Mouse (Mus musculus) neural tube, embryonic 11.5 days (tissue): Measurements from ENCODE around the gene Gm42517. TPM values are rescaled to one million over a fixed set of nuclear protein-coding genes. Genes with fewer than 3 reads are reported as not detected.

ENCODE experiments used
- ATAC-seq: fragments of 200-750 bp; cut with Nextera tagmentation; 2 replicates; pipeline ENCODE4 v1.8.0; 2017; ENCODE audit warnings: moderate number of reproducible peaks, mild to moderate bottlenecking, moderate TSS enrichment, moderate library complexity; ENCODE audit not compliant: insufficient read depth, low FRiP score, low TSS enrichment
- DNase-seq: peaks from one replicate; pipeline ENCODE4 v3.0.0-alpha.2; 2015; ENCODE audit warnings: low spot score
- H3K27ac ChIP-seq: fragments of 300-500 bp; sonication (generic); 2 replicates; pipeline ENCODE4 v1.5.1; 2014; ENCODE audit warnings: low read depth, mild to moderate bottlenecking, low read length
- H3K27me3 ChIP-seq: fragments of 300-500 bp; sonication (generic); 2 replicates; pipeline ENCODE4 v1.6.1; 2014; ENCODE audit warnings: mild to moderate bottlenecking, low read length, mixed read lengths; ENCODE audit not compliant: control insufficient read depth, insufficient read depth
- H3K36me3 ChIP-seq: fragments of 300-500 bp; sonication (generic); 2 replicates; pipeline ENCODE4 v1.6.1; 2014; ENCODE audit warnings: mild to moderate bottlenecking, low read length, moderate library complexity, mixed read lengths; ENCODE audit not compliant: control insufficient read depth, insufficient read depth
- H3K4me1 ChIP-seq: fragments of 300-500 bp; sonication (generic); 2 replicates; pipeline ENCODE4 v1.6.1; 2014; ENCODE audit warnings: low read length, mixed read lengths; ENCODE audit not compliant: control insufficient read depth, insufficient read depth
- H3K4me2 ChIP-seq: fragments of 300-500 bp; sonication (generic); 2 replicates; pipeline ENCODE4 v1.6.1; 2014; ENCODE audit warnings: low read depth, mild to moderate bottlenecking, moderate library complexity
- H3K4me3 ChIP-seq: fragments of 300-500 bp; sonication (generic); 2 replicates; pipeline ENCODE4 v1.5.1; 2014; ENCODE audit warnings: low read depth, low read length
- H3K9ac ChIP-seq: fragments of 300-500 bp; sonication (generic); 2 replicates; pipeline ENCODE4 v1.6.1; 2014; ENCODE audit warnings: mild to moderate bottlenecking, low read length
- H3K9me3 ChIP-seq: fragments of 300-500 bp; sonication (generic); 2 replicates; pipeline ENCODE4 v1.6.1; 2016; ENCODE audit warnings: low read length; ENCODE audit not compliant: control insufficient read depth
- WGBS: fragments of 180-500 bp; shearing (Covaris S2); extraction: QIAGEN DNeasy Blood & Tissue Kit; methylation state at CpG from one replicate; pipeline ENCODE4 v1.1.7; 2014; 5-methylcytosine and 5-hydroxymethylcytosine counted together
- polyA plus RNA-seq: library from polyadenylated mRNA; unstranded; fragments of >200 nt; fragmentation: Nextera tagmentation; extraction: Ambion mirVana; gene quantifications from 2 replicates; pipeline ENCODE4 v1.2.1, GENCODE M21; 2014

Gene Gm42517
- polyA plus RNA-seq, 1 experiment from 2014 or later, result 0.28 TPM

DNA sequence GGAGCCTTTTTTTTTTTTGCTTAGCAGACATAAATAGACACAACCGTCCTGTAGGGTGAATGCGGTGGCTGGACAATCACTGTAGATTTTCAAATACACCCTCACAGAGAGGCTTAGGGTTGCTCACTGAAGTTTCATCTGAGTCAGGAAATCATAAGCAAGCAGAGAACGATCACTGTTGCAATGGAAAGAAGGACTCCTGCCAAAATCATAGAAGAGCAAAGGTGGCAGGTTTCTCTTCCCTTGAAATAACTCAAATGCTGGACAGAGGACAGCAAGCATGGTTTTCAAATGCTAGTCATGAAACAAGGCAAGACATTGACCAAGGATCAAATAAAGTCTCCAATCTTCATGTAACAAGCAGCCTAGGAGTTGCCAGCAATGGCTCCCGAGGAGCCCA lies 10.6 kb upstream of the Gm42517 start:
- Histone ChIP-seq H3K4me3 (no peak overlapping the region), H3K9me3 (no peaks in the 10 kb centered on the region), H3K27ac (no peak overlapping the region), H3K36me3 (no peaks in the 10 kb centered on the region), H3K4me1 (no peaks in the 10 kb centered on the region), H3K27me3 (no peaks in the 10 kb centered on the region), H3K4me2 (no peak overlapping the region), H3K9ac (no peak overlapping the region)
- ATAC-seq, result no peak
- no peak for DNase-seq
- 89% methylated on average over 4 of the region's 4 CpGs for WGBS

DNA sequence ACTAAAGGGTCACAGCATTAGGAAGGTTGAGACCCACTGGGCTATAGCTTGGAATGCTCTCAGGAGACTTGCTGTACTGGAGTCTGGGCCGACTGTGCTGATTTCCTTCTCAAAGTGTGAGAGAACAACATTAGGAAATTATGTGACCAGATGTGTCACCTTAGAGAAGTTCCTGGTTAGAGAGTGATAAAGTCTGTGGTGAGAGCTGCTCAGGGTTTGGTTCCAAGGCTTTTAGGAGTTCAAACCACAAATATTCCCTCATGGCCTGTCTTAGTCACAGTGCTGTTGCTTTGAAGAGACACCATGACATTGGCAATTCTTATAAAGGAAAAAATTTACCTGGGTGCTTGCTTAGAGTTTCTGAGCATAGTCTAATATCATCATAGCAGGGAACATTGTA lies 8.3 kb upstream of the Gm42517 start:
- Histone ChIP-seq H3K9me3 (no peaks in the 10 kb centered on the region), H3K4me2 (no peak overlapping the region), H3K27ac (no peak overlapping the region), H3K4me1 (no peaks in the 10 kb centered on the region), H3K9ac (no peak overlapping the region), H3K36me3 (no peaks in the 10 kb centered on the region), H3K27me3 (peaks cover 8% of the 10 kb centered on the region), H3K4me3 (no peak overlapping the region)
- DNase-seq (no peak), ATAC-seq (no peak)
- 79% methylated on average over 1 of the region's 1 CpGs for WGBS

DNA sequence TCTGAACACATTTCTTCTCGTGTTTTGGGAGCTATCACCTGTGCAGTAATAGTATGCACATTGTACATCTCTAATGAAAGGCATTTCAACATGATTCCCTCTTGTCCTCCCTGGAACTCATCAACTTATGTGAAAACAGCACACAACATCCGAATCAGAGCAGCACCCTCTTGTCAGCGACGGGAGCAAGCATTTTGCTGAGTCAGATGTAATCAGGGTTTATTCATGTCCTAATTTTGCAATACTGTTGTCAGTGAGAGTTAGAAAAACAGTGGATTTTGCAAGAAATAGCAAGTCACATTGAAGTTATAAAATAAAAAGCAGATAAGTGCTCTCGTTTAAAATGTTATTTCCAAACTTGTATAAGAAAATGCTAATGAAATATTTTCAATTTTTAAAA lies 6.4 kb upstream of the Gm42517 start:
- Histone ChIP-seq H3K9ac (no peak overlapping the region), H3K4me2 (no peak overlapping the region), H3K4me3 (no peak overlapping the region), H3K27me3 (peaks cover 28% of the 10 kb centered on the region), H3K36me3 (no peaks in the 10 kb centered on the region), H3K27ac (no peak overlapping the region), H3K9me3 (no peaks in the 10 kb centered on the region), H3K4me1 (peaks cover 2% of the 10 kb centered on the region; the same call in 1 of the 2 replicates)
- DNase-seq (no peak), ATAC-seq (no peak)
- 75% methylated on average over 5 of the region's 5 CpGs for WGBS

DNA sequence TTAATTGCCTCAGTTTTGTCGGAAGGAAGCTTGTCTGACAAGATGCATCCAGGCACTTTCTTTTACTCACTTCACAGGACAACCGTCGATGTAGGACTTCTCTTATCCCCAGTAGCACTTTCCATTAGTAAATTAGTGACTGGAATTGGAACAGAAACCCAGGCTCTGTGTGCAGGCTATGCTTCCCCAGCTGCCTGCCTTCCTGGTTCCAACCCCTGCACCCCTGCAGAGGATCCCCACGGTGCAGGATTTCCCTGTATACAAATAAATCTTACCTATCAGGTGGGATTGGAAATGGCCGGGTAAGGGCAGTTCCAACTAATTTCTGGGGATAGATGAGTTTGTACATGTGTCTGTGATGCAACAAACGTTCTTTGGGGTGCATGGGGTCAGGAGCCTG lies 2.2 kb upstream of the Gm42517 start:
- DNase-seq, result no peak
- 1% methylated on average over 6 of the region's 6 CpGs for WGBS
- no peak overlapping the region for H3K4me3 ChIP-seq

DNA sequence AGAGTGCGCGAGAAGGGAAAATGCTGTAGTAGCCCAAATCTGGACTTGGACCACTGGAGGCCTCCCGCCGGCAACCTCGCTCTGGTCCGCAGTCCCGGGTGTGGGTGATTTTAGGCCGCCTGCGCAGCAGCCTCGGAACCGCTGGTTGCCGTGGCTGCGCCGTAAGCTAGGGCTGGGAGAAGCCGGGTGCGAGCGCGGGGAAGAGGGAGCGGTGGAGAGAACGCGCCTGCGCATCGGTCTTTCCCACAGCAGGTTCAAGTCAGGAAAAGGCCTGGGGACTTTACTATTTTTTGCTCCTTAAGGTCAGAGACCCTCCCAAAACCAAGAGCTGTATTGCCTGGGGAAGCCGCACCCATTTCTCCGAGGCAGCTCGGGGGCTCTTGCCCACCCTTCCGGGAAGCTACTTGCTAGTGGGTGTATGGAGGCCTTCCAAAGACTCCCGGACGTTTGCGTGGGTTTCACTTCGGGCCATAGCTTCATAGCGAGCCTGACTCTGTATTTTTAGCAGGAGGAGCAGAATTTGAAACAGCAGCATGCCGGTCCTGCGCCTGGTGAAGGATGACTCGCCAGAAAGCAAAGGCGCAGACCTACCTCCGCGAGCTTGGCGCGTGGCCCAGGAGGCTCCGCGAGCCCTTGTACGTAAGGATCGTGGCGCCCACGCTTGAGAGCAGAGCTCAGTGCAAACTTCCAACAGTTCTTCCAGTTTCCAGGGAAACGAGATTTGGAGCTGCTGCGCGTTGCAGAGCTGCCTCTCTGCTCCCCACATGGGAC lies 1.3 kb upstream of the Gm42517 start:
- DNase-seq (peak; percentile 46), ATAC-seq (no peak)
- H3K36me3 ChIP-seq, result no peaks in the 10 kb centered on the region
- under 1% methylated on average over 49 of the region's 49 CpGs for WGBS
- no peaks in the 10 kb centered on the region for H3K9me3 ChIP-seq
- peak overlapping the region; percentile 26 for H3K4me3 ChIP-seq
- H3K27ac ChIP-seq, result no peak overlapping the region
- H3K4me2 ChIP-seq, result peak overlapping the region; percentile 44
- no peak overlapping the region for H3K9ac ChIP-seq
- H3K4me1 ChIP-seq, result peaks cover 17% of the 10 kb centered on the region
- peaks cover 74% of the 10 kb centered on the region for H3K27me3 ChIP-seq

More for the DNA sequence above, 2.2 kb upstream of the Gm42517 start:
- no peaks in the 10 kb centered on the region for H3K9me3 ChIP-seq
- peaks cover 17% of the 10 kb centered on the region for H3K4me1 ChIP-seq
- no peak overlapping the region for H3K27ac ChIP-seq
- H3K4me2 ChIP-seq, result no peak overlapping the region
- no peaks in the 10 kb centered on the region for H3K36me3 ChIP-seq
- no peak for ATAC-seq
- H3K27me3 ChIP-seq, result peaks cover 68% of the 10 kb centered on the region
- H3K9ac ChIP-seq, result no peak overlapping the region

DNA sequence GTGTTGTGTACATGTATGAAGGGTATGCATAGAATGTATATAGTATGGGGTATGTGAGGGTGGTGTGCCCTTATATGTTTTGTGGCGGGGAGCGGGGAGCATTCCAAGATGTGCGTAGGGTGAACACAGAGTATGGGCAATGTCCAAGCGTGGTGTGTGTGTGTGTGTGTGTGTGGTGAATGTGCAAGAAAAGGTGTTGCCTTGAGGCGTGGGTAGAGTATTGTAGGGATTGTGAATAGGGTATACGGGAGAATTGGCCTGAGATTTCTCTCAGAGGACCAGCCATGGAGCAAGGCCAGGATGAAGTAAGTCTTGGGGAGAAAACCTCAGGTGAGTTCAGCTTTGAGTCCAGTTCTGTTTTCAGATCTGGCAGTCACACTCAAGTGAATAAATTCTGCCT lies 724 bp upstream of the Gm42517 start:
- Histone ChIP-seq H3K4me1 (peaks cover 17% of the 10 kb centered on the region), H3K4me2 (peak overlapping the region; percentile 44), H3K27ac (no peak overlapping the region), H3K36me3 (no peaks in the 10 kb centered on the region), H3K4me3 (peak overlapping the region; percentile 26), H3K9me3 (no peaks in the 10 kb centered on the region), H3K9ac (no peak overlapping the region), H3K27me3 (peaks cover 78% of the 10 kb centered on the region)
- ATAC-seq, result no peak
- 3% methylated on average over 6 of the region's 6 CpGs for WGBS
- no peak for DNase-seq

DNA sequence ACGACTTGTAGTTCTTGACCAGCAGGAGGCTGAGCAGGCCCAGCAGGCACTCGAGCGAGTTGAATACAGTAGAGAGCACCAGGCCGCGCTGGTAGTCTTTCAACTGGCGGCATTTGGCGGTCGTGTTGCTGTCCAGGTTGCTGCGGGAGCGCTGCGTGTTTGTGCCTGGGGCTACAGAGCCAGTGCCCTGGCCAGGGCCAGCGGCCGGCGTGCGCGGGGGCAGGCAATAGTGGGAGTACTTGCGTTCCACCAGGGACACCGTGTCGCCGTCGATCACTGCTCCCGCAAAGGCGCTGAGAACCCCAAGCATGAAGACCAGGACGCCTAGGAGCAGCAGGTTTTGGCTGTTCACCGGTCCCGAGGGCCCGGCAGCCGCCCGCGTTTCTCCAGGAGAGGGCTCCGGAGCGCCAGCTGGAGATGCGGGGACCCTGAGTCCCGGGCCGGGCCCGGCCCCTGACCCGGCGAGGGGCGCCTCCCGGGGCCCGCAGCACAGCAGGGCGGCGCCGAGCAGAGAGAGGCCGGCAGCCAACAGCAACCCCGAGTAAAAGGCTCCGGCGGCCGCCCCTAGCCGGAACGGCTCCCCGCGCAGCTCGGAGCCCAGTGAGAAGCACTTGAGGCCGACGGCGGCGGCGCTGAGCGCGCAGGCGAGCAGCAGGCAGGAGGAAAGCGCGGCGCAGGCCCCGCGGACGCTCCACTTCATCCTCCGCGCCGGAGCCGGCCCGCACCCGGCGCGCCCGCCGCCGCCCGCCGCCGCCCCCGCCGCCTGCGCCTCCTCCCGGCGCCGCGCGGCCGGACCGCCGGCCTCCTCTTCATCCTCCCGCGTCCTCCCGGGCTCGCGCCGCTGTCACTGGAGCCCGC lies 509 bp downstream of the Gm42517 start:
- Histone ChIP-seq H3K9ac (peak overlapping the region; percentile 39), H3K36me3 (no peaks in the 10 kb centered on the region), H3K27ac (no peak overlapping the region), H3K9me3 (no peaks in the 10 kb centered on the region), H3K27me3 (peaks cover 83% of the 10 kb centered on the region), H3K4me3 (peak overlapping the region; percentile 52), H3K4me1 (peaks cover 17% of the 10 kb centered on the region), H3K4me2 (peak overlapping the region; percentile 89)
- under 1% methylated on average over 62 of the region's 100 CpGs for WGBS
- peak; percentile 64 for DNase-seq
- peak; percentile 47; the same call in 1 of the 2 replicates for ATAC-seq

DNA sequence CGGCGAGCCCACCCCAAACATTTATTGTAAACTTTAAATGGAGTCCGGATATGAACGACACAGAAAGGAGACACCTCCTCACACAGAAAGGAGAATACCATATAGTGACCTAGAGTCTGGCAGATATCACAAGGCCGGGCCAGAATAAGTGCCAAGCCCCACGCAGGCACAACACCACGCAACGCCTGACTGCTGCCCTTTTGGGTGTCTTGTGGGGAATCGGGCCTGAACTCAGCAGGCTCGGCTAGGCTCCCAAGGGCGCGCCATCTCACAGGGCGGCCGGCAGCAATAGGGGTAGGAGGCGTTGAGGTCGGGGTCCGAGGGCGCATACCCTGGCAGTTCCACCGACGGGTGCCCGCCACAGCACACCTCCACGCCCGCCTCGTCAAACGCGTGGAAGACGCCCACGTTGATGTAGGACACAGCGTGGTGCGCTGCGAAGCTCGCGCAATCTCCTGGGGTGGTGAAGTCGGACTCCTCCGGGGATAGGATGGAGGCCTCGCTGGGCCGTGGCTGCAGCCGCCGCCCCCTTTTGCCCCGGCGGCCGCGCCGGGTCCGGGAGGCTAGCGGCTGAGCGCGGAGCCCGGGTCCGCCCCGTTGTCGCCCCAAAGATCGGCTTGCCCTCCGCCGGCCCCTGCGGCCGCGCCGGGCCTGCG lies 1.3 kb downstream of the Gm42517 start:
- Histone ChIP-seq H3K9me3 (no peaks in the 10 kb centered on the region), H3K27me3 (peaks cover 76% of the 10 kb centered on the region), H3K4me2 (peak overlapping the region; percentile 89), H3K9ac (peak overlapping the region; percentile 39; the same call in 1 of the 2 replicates), H3K27ac (no peak overlapping the region), H3K4me3 (peak overlapping the region; percentile 52), H3K36me3 (no peaks in the 10 kb centered on the region), H3K4me1 (peaks cover 17% of the 10 kb centered on the region)
- WGBS, result 2% methylated on average over 57 of the region's 60 CpGs
- no peak for ATAC-seq
- peak; percentile 18 for DNase-seq
